Mouse (Mus musculus) testis, postnatal 10 days (tissue): ENCODE results near the gene Tmprss4.

Source experiments
- DNase-seq: peaks from one replicate; pipeline ENCODE4 v3.0.0; 2021; ENCODE audit warnings: low spot score

Gene Tmprss4

DNA sequence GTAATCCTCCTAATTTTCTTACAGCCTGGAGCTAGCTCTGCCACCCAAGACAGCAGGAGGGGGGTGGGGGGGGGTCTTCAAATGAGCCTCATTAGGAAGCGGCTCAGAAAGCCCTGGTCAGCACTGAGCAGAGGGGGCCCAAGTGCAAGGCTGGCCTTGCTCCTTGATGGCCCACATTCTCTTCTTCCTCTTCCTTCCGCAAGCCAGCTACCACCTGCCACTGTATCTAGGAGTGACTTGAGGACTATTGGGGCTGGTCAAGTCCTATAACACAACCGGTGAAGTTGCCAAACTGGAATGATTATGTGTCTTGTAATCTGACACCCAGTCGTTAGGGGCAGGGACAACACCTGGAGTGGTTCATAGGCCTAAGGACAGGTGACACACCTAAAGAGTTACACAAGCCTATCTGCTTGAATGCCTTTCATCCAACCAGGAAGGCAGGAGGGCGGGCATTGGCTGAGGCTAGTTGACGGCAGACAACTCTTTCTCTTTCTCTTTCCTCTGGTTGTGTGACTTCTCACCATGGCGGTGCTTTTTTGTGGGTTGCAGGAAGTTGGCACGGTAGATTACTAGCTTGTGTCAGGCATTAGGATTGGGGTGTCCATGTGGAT lies at the start of gene Tmprss4:
Tmprss4 (minus strand) TSS at position 296 of the 614 bp plus-strand sequence.
- DNase-seq = no peak

DNA sequence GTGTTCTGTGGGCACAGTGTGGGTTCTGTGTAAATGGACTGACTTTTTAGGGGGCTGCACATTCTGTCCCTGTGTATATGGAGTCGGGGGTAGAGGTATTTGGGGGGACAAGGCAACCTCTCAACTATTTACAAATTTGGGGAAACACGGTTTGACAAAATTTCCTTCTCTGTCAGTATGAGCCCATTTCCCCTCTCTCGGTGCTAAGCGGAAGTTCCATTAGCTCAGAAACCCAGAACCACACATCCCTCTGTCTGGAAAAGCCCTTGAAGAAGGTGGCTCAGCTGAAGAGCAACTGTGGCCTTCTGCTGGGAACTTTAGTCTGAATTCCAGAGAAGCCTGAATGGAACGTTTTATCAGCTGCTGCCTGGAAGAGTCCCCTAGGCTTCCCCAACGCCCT lies 48.5 kb upstream of the Tmprss4 start:
- no peak for DNase-seq

DNA sequence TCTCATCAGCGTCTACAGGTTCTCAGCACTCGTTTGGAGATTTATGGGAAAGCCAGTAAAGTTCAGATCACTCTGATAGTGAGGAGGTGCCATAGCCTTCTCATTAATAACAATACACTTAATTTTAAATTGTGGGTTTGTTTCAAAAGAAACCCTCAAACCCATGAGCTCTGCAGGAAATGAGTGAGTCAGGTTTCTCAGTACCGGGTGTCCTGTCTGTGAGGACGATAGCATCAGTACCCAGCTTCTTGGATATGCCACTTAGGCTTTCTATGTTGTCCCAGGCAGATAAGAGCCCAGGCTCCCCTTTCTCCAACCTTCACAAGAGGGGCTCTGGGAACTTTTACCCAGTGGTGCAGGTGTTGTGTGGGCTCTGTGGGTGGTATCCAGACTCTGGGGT lies 48.1 kb upstream of the Tmprss4 start:
- no peak for DNase-seq

DNA sequence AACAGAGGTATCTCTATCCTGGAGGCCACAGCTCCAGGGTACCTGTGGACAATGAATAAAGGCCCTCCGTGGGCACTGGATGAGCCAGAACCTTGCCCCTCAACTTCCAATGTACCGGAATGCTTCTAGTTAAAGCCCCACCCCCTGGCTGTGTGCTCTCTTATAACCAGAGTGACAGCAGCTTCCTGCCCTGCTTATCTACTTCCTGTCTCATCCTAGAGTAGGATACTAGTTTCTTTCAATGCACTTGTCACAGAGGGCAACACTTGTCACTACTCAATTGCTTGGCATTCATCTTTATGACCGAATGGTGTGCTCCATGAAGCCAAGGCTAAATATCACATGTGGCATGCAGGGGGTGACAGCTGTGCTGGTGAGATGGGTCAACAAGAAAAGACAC lies 47.4 kb upstream of the Tmprss4 start:
- no peak for DNase-seq

DNA sequence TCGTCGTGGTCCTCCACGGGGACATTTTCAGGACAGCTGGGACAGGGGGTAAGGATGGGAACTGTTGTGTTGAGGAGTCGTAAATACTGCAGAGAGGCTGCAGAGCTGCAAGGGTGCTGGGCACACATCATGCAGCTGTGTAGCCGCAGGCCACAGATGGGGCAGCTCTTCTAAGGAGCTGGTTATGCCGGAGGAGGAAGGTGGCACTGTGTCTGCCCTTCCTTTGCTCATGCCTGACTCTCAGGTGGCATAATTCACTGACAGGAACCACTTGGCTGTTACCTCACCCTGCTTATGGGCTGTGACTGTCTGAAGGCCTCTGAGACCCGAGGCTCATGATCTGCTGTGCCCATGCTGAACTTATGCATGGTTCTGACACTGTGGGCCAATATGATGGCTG lies 46.4 kb upstream of the Tmprss4 start:
- no peak for DNase-seq

DNA sequence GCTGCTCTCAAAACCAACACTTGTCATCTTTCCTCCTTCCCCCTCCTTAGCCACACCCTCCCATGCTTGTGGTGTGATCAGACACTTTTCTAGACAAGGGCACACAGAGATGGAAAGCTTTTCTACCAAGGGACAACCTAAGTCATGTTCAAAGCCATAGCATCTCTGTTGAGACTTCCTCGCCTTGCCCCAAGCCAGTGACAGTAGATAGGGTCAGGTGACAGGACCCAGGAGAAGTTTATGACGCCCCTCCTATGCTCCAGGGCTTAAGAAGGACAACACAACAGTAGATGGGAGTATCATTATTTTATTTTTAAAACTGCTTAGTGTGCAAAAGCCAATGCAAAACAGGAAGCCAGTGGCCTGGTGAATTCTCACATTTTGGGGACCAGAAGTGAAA lies 43.6 kb upstream of the Tmprss4 start:
- no peak for DNase-seq

DNA sequence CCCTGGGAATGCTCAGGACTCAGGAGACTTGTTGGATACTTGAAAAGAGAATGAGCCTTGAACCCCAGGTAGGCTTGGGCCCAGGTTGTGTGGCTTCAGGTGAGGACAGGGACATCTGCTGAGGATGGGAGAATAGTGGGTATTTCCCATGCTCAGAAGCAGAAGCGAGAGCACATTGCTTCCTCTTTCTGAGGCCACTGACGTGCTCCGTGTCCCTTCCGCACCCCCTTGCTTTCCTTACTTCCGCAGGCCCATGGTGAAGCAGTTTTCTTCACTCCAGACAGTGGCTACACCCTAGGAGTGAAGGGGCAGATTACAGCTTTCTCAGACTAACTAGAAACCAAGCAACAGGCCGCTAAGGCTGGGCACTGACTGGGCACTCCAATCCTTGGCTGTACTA lies 42.2 kb upstream of the Tmprss4 start:
- no peak for DNase-seq

DNA sequence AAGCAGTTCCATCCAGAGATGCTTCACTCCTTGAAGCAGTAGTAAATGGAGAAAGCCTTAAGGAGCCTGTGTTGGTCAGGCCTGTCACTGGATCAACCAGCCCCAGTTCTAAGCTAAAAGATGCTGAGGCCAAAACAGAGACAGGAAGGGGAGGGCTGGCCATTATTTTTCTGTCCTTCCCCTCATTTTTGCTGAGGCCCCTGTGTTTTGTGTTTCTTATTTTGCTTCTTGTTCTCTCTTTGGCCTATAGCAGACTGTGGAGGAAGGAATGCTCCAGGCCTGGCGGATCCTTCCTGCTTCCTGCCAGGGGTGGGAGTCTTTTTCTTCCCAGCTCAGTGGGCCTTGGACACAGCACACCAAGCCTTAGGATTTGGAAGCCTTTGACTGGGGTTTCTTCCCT lies 41.5 kb upstream of the Tmprss4 start:
- DNase-seq = no peak

DNA sequence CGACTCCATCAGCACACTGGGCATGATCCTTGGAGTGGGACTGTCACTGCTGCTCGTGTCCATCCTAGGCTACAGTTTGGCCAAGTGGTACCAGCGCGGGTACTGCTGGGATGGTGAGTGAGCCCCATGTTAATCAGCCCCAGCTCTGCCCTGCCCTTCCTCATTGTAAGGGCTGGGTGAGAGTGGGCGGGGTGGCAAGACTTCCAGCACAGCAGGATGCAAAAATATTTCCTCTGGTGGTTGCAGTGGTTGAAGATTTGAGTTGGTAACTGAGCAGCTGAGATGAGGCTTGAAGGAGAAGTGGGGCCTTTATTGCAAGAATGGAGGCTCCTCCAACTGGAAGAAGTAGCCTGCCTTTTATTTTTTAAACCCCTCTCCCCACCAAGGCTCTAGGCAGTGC lies 37.5 kb upstream of the Tmprss4 start:
- DNase-seq = no peak

DNA sequence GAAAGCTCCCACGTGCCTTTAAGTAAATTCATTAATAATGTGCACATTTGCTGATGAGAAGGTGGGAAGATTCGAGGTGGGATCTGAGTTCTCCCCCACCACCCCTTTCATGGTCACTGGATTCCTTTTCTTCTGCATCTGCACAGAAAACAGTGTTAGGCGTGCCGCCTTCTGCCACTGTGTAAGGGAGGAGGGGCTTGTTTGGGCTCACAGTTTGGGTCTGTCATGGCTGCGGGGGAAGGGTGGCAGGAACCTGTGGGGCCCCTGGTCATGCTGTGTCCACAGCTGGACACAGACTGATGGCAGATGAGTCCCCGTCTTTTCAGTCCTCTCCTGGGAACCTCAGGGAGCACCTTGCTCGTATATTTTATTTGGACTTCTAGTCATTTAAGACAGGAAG lies 32.9 kb upstream of the Tmprss4 start:
- no peak for DNase-seq

DNA sequence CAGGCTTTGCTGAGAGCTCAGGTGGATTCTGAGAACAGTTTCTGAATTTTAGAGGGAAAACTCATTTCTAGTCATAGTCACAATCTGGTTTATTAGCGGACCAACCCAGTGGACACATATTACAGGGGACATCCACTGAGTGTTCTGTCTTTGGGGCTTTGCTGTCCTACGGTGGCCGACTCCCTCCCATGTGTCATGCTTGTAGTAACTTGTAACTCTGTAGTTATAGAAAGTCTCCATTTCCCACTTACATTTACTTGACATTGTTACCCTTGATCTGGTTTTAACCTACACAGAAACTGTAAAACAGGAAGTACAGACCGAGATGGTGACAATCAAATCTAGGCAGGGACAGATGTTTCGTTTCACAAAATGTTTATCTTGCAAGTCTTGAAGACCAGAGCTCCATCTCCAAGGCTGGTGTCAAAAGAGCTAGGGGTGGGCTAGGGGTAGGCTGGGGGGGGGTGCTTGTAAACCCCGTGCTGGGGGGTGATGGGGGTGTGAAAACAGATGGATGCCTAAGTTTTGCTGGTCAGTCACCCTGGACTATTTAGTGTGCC lies 31.9 kb upstream of the Tmprss4 start:
- no peak for DNase-seq

DNA sequence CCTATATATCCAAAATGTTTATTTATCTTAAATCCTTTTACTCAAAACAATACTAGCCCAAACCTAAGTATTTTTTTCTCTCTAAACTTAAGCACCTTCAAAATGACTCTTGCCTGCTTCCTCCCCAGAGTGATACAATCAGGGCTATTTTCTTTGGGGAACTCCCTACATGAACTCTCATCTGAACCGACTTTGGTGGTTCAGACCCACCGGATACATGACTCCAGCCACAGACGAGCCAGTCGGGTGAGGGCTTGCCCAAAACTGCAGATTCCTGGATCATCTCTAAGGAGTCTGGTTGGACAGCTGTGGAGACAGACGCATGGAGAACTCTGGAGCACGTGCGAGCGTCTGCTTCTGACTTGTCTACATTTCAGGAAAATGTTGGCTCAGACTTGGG lies 25.5 kb upstream of the Tmprss4 start:
- DNase-seq = no peak

DNA sequence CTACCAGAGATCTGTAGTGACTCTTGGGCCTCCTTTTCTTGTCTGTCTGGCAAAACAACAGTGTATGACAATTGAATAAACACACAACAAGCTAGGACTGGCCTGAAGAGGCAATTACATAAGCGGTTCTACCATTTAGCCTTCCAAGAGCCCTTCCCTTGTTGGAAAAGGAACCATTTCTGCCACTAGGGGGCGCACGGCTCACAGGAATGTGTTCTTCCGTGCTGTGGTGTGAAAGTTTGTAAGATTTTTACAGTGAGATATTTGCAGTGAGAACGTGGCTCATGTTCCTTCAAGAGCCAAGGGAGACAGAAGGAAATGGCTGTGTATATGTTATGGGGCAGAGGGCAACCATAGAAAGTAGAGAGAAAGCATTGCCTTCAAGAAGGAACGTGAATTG lies 17.7 kb upstream of the Tmprss4 start:
- DNase-seq = peak; percentile 98

DNA sequence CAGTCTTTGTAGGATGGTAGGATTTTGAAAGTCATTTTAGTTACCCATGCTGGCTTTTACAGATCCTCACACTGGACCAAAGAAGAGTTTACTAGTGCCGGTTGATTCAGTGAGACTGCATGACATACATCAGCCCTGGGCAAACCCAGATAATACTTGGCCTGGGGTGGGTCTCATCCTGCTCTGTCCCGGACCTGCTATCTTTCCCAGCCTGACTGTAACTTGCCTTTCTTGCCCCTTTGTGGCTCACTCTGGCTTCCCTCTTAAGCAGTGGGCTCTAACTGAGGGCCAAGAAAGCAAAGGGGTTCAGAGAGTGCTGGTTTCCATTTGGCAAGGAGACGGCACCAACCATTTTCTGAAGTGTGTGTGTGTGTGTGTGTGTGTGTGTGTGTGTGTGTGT lies 15.8 kb upstream of the Tmprss4 start:
- DNase-seq = no peak

DNA sequence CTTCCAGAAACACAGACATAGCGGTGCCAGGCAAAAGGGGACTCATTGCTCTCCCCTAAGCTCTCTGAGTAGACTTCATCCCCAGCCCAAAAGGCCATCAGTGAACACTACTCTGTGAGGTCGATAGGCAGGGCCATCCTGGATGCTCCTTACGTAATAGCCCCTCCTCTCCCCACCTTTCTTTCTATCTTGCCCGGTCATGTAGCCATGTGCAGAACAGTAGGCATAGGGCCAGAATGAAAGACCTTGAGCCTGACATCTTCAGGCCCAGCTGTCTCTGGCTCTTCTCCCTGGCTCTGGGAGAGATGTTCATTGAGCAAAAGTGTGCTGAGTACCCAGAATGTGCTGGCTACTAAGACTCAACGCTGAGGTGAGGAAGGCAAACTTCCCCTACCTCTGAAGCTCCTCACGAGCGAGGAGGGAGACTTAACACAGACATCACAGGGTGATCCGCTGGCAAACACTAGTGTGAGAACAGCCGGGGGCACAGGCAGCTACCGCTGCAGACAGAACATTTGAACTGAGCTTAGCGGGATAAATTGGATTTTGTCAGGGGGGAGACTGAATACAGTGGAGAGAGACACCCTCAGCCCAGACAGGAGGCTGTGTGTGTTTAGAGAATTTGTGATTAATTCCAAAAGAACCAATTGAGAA lies 11.8 kb upstream of the Tmprss4 start:
- no peak for DNase-seq

DNA sequence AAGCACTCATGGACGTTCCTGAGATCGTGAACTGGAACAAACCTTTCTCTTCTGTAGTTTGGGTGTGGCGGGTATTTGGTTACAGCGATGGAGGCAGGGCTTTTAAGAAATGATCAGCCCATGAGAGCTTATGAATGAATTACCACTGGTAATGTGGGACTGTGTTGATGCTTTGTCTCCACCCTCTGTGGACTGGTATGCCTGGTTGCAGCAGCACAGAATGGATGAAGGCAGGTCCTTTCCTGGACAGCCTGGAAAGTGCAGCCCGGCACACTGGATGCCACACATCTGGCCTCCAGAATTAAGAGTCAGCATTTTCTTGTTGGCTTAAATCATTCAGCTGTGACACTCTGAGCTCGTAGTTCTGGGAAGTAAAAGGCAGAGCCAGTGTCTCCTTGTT lies 8.1 kb upstream of the Tmprss4 start:
- DNase-seq = no peak

DNA sequence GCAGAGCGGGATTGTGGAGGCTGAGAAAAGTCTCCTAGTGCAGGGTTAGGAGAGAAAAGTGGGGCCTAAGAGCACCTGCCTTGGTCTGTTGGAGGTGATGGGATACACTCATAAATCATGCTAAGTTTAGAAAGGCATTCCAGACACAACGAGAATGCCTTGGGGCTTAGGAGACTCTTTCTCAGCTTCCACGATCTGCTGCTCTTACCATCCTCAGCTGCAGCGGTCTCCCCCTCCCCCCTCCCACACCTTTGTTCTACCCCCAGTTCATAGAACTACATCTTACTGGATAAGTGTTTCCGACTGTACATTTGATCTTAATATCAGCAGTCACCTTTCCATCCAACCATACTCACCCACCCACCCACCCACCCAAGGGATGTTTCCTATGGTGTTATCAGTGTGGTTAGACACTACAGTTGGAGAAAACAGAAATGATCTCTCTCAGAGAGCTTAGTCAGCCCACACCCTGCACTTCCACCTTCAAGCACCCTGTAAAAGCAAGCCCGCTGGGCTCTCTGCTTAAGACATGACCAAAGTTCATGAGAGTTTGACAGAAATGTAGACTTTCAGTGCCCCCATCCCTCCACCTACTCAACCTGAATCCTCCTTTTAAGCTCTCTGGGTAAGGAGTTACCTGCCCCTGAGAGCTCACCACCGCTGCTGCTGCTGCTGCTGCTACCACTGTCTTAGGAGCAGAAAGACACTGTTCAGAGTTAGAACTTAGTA lies 3.3 kb upstream of the Tmprss4 start:
- no peak for DNase-seq

DNA sequence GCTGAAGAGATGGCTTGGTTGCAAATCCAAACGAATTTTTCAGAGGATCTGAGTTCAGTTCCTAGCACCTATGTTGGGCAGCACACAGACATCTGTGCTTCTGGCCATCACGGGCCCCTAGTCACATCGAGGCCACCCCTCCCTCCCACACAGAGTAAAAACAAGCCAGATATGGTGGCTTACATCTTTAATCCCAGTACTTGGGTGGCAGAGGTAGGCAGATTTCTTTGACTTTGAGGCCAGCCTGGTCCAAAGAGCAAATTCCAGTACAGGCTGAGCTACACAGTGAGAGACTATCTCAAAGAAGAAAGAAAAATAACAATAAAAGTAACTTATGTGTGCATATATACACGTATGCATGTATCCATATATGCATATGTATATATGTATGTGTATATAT lies 2.2 kb upstream of the Tmprss4 start:
- DNase-seq = no peak

DNA sequence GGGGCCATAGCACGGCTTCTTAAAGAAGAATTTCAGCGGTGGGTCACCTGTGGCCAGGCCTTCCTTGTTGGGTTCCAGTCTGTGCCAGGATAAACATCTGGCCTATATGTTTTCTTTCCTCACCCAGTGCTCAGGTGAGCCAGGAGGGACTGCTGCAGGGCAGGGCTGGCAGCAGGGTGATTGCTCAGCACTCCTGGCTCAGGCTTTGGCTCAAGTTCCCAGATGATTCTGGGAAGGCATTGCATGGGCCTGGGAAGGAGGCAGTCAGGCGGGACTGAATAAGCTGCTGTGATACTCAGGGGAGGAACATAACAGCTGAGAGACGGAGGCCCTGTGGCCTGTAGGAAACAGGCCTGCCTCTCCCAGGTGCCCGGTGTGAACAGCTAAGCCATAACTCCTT lies 1.3 kb upstream of the Tmprss4 start:
- no peak for DNase-seq

DNA sequence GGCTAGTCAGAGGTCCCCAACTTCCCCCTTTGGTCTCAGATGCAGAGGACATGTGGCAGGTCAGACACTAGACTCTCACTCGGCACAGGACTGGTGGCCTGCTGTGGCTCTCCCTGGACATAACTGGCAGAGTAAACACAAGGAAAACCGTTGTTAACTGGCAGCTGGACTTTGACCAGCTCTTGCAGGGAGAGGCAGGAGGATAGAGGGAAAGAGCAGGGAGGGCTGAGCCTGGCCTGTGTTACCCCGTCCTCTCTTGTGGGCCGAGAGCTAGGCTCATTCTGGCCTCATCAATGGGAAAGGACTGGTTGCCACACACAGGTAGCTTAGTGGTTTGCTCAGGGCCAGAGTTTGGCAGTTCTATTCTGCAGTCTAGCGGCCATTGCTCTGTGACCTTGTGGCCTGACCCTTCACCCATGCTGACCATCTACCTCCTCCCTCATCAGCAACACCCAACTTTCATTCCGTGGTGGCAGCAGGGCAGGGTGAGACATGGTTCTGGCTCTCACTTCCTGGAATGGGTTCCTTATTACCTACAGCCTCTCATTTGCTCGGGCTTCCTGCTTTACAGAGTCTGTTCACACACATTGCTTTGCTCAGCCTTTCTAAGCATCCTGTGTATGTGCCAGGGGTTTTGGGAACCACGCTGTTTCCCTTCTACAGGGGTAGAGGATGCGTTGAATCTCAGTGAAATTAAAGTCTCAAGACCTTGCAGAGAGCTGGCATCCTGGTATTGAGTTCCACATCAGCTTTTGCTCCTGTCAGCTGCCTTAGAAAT lies 1.7 kb downstream of the Tmprss4 start:
- DNase-seq = no peak

DNA sequence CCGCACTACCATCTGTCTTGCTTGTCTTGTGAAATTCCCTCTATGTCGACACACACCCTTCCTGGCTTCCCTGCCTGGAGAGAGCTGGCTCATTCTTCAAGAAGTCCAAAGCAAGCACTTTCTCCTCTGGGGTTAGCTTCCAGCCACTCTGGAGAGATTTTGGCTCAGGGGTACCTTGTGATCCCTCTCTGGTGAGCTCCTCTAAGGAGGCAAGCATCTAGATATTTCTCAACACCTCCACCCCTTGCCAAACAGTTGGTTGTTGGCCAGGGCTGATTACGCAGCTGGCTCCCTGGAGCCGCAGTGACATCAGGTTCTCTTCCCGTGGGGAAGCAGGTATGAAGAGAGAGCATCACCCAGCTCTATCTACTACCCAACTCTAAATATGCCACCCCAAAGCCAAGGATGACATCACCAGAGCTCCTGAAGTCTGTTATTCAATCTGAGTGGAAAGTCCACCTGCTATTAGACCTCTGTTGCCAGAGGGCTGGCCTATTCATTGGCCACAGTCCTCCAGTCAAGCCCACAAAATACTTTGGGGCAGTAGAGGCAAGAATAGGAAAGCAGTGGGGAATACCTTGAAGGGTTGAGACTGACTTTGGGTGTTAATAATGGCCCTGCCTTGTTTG lies 2.5 kb downstream of the Tmprss4 start:
- no peak for DNase-seq

DNA sequence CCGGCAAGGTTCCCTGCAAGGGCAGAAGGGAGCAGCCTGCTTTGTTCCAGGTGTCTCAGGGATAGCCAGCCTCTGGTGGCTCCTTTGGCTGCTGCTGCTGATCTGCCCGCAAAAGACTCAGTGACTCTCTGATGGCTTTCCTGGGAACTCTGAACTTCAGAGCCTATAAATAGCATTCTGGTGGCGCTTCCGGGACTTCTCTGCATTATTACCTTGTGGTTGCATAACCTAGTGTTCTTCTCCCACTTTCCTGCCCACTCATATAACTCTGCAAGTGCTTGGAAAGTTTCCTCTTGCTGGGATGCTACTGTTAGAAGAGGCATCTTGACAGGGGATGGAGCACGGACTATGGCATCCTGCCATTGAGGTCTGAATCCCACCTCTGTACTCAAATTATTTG lies 6.3 kb downstream of the Tmprss4 start:
- no peak for DNase-seq
